Comparison of ENCODE assay signal across 9 mouse cellular contexts in the genomic region with DNA sequence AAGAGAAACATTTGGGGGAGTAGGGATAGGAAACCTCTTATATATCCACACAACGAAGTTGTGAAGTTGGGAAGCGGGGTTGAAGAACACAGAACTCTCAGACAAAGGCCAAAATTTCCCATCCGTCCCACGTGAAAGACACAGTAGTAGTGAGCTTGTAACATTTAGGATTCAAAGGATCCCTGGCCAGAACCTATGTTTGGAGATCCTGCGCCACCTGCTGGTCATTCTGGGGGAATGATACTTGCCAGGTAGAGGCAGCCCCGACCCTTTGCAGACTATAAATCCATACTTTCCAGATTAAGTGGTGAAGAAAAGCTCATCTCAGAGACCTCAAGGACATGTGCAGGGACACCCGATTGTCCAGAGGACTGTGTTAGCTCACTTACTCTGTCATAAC. TPM values are rescaled to one million over a fixed set of nuclear protein-coding genes. Genes with fewer than 3 reads are reported as not detected.
DNase-seq lines count a peak whose midpoint lies in the region; ATAC-seq and TF ChIP-seq lines count a peak whose summit lies in the region.
"Had no signal": no experiment of that assay in that cellular context is flagged by ENCODE, and none has a peak within 500 bp of the region (broad histone marks: within the 10 kb centered on the region; RNA-seq: fewer than 3 reads in every experiment).

No protein-coding gene starts in this region.

- H3K27me3 ChIP-seq in G1E (ENCODE audit: insufficient read depth, low read length), result no peaks in the 10 kb centered on the region
- no peaks in the 10 kb centered on the region for H3K27me3 ChIP-seq in forebrain, postnatal 0 days (ENCODE audit: insufficient read depth, low read length)
- H3K27me3 ChIP-seq in lung, embryonic 15.5 days, result no peaks in the 10 kb centered on the region

- no peak overlapping the region for H3K27ac ChIP-seq in forebrain, postnatal 0 days (ENCODE audit: low read depth, low read length)
- no peak overlapping the region for H3K27ac ChIP-seq in layer of hippocampus, adult 2 months
- no peak overlapping the region for H3K27ac ChIP-seq in lung, embryonic 15.5 days

- WGBS in forebrain, postnatal 0 days, result 12% methylated on average over 7 of the region's 7 CpGs
- 9% methylated on average over 7 of the region's 7 CpGs for WGBS in lung, embryonic 15.5 days

- no peak overlapping the region for H3K4me2 ChIP-seq in forebrain, postnatal 0 days (ENCODE audit: low read depth)
- H3K4me2 ChIP-seq in lung, embryonic 15.5 days, result no peak overlapping the region

- peak; percentile 34; the same call in 1 of the 2 replicates for ATAC-seq in G1E (ENCODE audit: extremely low read depth, insufficient number of reproducible peaks, low FRiP score, poor library complexity, severe bottlenecking)
- peak; percentile 94 for ATAC-seq in forebrain, postnatal 0 days
- peak; percentile 89 to 94 for ATAC-seq in hematopoietic stem cell, adult 5-6 weeks (replicated peaks in 1 of 2; ENCODE audit: insufficient read depth in 1 of 2, low FRiP score in 2 of 2, low TSS enrichment in 1 of 2, low read depth in 1 of 2, poor library complexity in 2 of 2, severe bottlenecking in 2 of 2)
- peak; percentile 71; the same call in 1 of the 2 replicates for ATAC-seq in lung, embryonic 15.5 days (ENCODE audit: borderline replicate concordance, extremely low read depth, low FRiP score, low TSS enrichment)

- H3K9me3 ChIP-seq in G1E (replicated peaks), result peaks cover 2% of the 10 kb centered on the region; the same call in 1 of the 2 replicates
- no peaks in the 10 kb centered on the region for H3K9me3 ChIP-seq in forebrain, postnatal 0 days (ENCODE audit: low read length)
- H3K9me3 ChIP-seq in lung, embryonic 15.5 days, result no peaks in the 10 kb centered on the region

- H3K36me3 ChIP-seq in G1E (replicated peaks), result no peaks in the 10 kb centered on the region
- 0 out of 2 replicates have a peak, but pooled peaks cover 3% of the 10 kb centered on the region for H3K36me3 ChIP-seq in forebrain, postnatal 0 days (ENCODE audit: insufficient read depth)
- H3K36me3 ChIP-seq in lung, embryonic 15.5 days, result no peaks in the 10 kb centered on the region

- no peaks in the 10 kb centered on the region for H3K4me1 ChIP-seq in G1E (ENCODE audit: insufficient read depth, low read depth, low read length)
- no peaks in the 10 kb centered on the region for H3K4me1 ChIP-seq in forebrain, postnatal 0 days (ENCODE audit: insufficient read depth)
- H3K4me1 ChIP-seq in lung, embryonic 15.5 days, result peaks cover 16% of the 10 kb centered on the region

- peak; percentile 61 for TF ChIP-seq CTCF in G1E (IDR thresholded peaks at IDR 0.05; ENCODE audit: low read depth, low read length)
- TF ChIP-seq CTCF in forebrain, postnatal 0 days (IDR thresholded peaks at IDR 0.05; ENCODE audit: low read depth), result peak; percentile 94
- peak; percentile 94 for TF ChIP-seq CTCF in layer of hippocampus, adult 2 months (conservative IDR thresholded peaks at IDR 0.05)

- DNase-seq in G1E (ENCODE audit: low spot score), result peak; percentile 4
- peak; percentile 65 for DNase-seq in cerebellum, adult 11 months
- DNase-seq in forebrain, postnatal 0 days, result peak; percentile 88
- DNase-seq in layer of hippocampus, adult 2 months (ENCODE audit: low spot score in 2 of 2), result peak; percentile 68 to 76
- peak; percentile 69 for DNase-seq in ovary, postnatal 14 days (ENCODE audit: low spot score)
- DNase-seq in thymus, postnatal 25 days, result peak; percentile 57

- H3K4me3 ChIP-seq in G1E (ENCODE audit: low read depth, low read length), result no peak overlapping the region
- H3K4me3 ChIP-seq in forebrain, postnatal 0 days (ENCODE audit: low read depth, low read length), result no peak overlapping the region
- no peak overlapping the region for H3K4me3 ChIP-seq in layer of hippocampus, adult 2 months
- H3K4me3 ChIP-seq in lung, embryonic 15.5 days, result no peak overlapping the region
- H3K4me3 ChIP-seq: megakaryocyte, embryonic 14.5 days had no signal

- no peak overlapping the region for H3K9ac ChIP-seq in forebrain, postnatal 0 days
- H3K9ac ChIP-seq in lung, embryonic 15.5 days, result no peak overlapping the region

RNA-seq across cellular contexts. Expression of a gene that starts 14.1 kb away (rescaled TPM):
- not detected in 2 replicates for total RNA-seq in G1E (2014; fragmentation: Nextera tagmentation)
- total RNA-seq in G1E (2017), result 0.23 and 0.55 TPM in 2 replicates
- not detected in 2 replicates for polyA plus RNA-seq in G1E (2012)
- total RNA-seq in forebrain, postnatal 0 days (2014; rRNA removed), result 6.0 and 25.2 TPM in 2 replicates
- polyA plus RNA-seq in forebrain, postnatal 0 days (2015; fragmentation: Nextera tagmentation; extraction: Ambion mirVana), result 3.1 and 4.2 TPM in 2 replicates
- 3.8 and 4.3 TPM in 2 replicates for total RNA-seq in hematopoietic stem cell, adult 5-6 weeks (2017)
- total RNA-seq in layer of hippocampus, adult 2 months (2021), result 1 to 10 TPM; 4.4 to 5.4 TPM
- 54.9 and 58.9 TPM in 2 replicates for polyA plus RNA-seq in lung, embryonic 15.5 days (2015; fragmentation: Nextera tagmentation; extraction: Ambion mirVana)

RNA-seq across cellular contexts. Expression of a gene that starts 42.5 kb away (rescaled TPM):
- total RNA-seq in G1E (2014; fragmentation: Nextera tagmentation), result not detected in 2 replicates
- 0.06 and 0.11 TPM in 2 replicates for total RNA-seq in G1E (2017)
- not detected in 2 replicates for polyA plus RNA-seq in G1E (2012)
- total RNA-seq in forebrain, postnatal 0 days (2014; rRNA removed), result 33.2 and 43.4 TPM in 2 replicates
- 10.1 and 11.7 TPM in 2 replicates for polyA plus RNA-seq in forebrain, postnatal 0 days (2015; fragmentation: Nextera tagmentation; extraction: Ambion mirVana)
- total RNA-seq in hematopoietic stem cell, adult 5-6 weeks (2017), result 4.5 and 7.4 TPM in 2 replicates
- total RNA-seq in layer of hippocampus, adult 2 months (2021), result 10 to 100 TPM; 17.5 to 17.9 TPM
- 0.85 and 1.1 TPM in 2 replicates for polyA plus RNA-seq in lung, embryonic 15.5 days (2015; fragmentation: Nextera tagmentation; extraction: Ambion mirVana)

Comparison
In these comparisons a context has a peak if more than half of its experiments do, and no peak if none do; other contexts are left out.
1. ATAC-seq: peak in every context shown above with its lines; median percentile 94 in forebrain, postnatal 0 days; 92 in hematopoietic stem cell, adult 5-6 weeks; 71 in lung, embryonic 15.5 days; 34 in G1E.
2. DNase-seq: peak in every context shown above with its lines; median percentile 88 in forebrain, postnatal 0 days; 72 in layer of hippocampus, adult 2 months; 69 in ovary, postnatal 14 days; 65 in cerebellum, adult 11 months; 57 in thymus, postnatal 25 days; 4 in G1E.